Mouse (Mus musculus) Patski (cell line): ENCODE measurements around the gene Cct3. TPM values are rescaled to one million over a fixed set of nuclear protein-coding genes. Genes with fewer than 3 reads are reported as not detected.
"Not testable (repeated sequence)": the region's sequence is repeated elsewhere in the genome, so short reads cannot be mapped to it uniquely, and the experiment has no call there.

Experiments
- ATAC-seq: fragments of 100-300 bp; one replicate; pipeline ENCODE4 v1.8.0; 2021
- CTCF ChIA-PET: fragments of 350-600 bp; sonication (Branson Sonifier 250); formaldehyde crosslinking; loops from one replicate; lab custom pipeline; 2022; ENCODE audit warnings: inconsistent platforms; lab: Charles Lee
- POLR2A ChIA-PET: fragments of 350-600 bp; sonication (Branson Sonifier 250); formaldehyde crosslinking; loops from one replicate; lab custom pipeline; 2022; ENCODE audit warnings: antibody characterized with exemption, inconsistent platforms; lab: Charles Lee
- DNase-seq: peaks from one replicate; pipeline ENCODE4 v3.0.0-alpha.2; 2011; ENCODE audit warnings: low read depth, low spot score
- H3K27me3 ChIP-seq: fragments of 371-371 bp; one replicate; pipeline ENCODE4 v1.5.1; 2021
- CTCF ChIP-seq: fragments of 100-300 bp; IDR thresholded peaks from one replicate; pipeline ENCODE4 v1.5.1; 2021
- in situ Hi-C: fragments of 300-500 bp; cut with MboI; formaldehyde crosslinking; loops from 3 replicates; pipeline ENCODE4 v1.11.1; 2018; ENCODE audit warnings: low pct_unique_long_range_greater_than_20kb, mixed read lengths
- polyA plus RNA-seq: library from polyadenylated mRNA; unstranded; gene quantifications from one replicate; pipeline ENCODE4 v1.2.3, GENCODE M21; 2021

The Cct3 gene
- polyA plus RNA-seq, 1 experiment from 2014 or later, result 573 TPM

- TF ChIP-seq CTCF, result no peak
- DNase-seq, result no peak
- ChIA-PET POLR2A (interaction anchor here (1.0 kb wide), 1 partner anchor 22 kb away, joined by 3 read pairs; no protein-coding TSS in a partner anchor), CTCF (interaction anchor here (1.2 to 2.3 kb wide), 4 partner anchors 19 to 35 kb away, joined by 3 to 4 read pairs (median 4); partner anchors contain the start of genes Cct3 and Tsacc)
- no peak for ATAC-seq
- H3K27me3 ChIP-seq, result peaks cover 8% of the 10 kb centered on the region
- in situ Hi-C loops, result no loop called here
Observed at GRCm38 (mm10) chr3:88271859-88272258, 25.1 kb upstream of the Cct3 start.

GRCm38 (mm10) chr3:88274002-88274401 lies 22.9 kb upstream of the Cct3 start:
- peak; percentile 61 for TF ChIP-seq CTCF
- POLR2A ChIA-PET, result interaction anchor here (0.6 kb wide), 1 partner anchor 32 kb away, joined by 3 read pairs; no protein-coding TSS in a partner anchor
- CTCF ChIA-PET, result no interaction called here
- ATAC-seq (no peak), DNase-seq (no peak)
- in situ Hi-C loops, result no loop called here
- peaks cover 8% of the 10 kb centered on the region for H3K27me3 ChIP-seq

GRCm38 (mm10) chr3:88276121-88276520 lies 20.8 kb upstream of the Cct3 start:
- no peak for ATAC-seq
- H3K27me3 ChIP-seq, result peaks cover 2% of the 10 kb centered on the region
- TF ChIP-seq CTCF, result no peak
- ChIA-PET POLR2A (no interaction called here), CTCF (interaction anchor here (0.7 to 2.0 kb wide), 5 partner anchors 10 to 39 kb away, joined by 3 to 8 read pairs (median 4); no protein-coding TSS in a partner anchor)
- no peak for DNase-seq
- in situ Hi-C loops, result no loop called here

GRCm38 (mm10) chr3:88276529-88277143 lies 20.3 kb upstream of the Cct3 start:
- in situ Hi-C loops, result no loop called here
- ATAC-seq, result peak; percentile 65
- no peaks in the 10 kb centered on the region for H3K27me3 ChIP-seq
- DNase-seq, result no peak
- POLR2A ChIA-PET, result interaction anchor here (0.6 kb wide), 1 partner anchor 137 kb away, joined by 3 read pairs; no protein-coding TSS in a partner anchor
- peak; percentile 90 for TF ChIP-seq CTCF
- CTCF ChIA-PET, result interaction anchor here (0.6 to 2.0 kb wide), 5 partner anchors 11 to 40 kb away, joined by 3 to 8 read pairs (median 4); no protein-coding TSS in a partner anchor

GRCm38 (mm10) chr3:88280035-88280434 lies 16.9 kb upstream of the Cct3 start:
- ATAC-seq (no peak), DNase-seq (no peak)
- no peaks in the 10 kb centered on the region for H3K27me3 ChIP-seq
- no peak for TF ChIP-seq CTCF
- in situ Hi-C loops, result no loop called here
- ChIA-PET POLR2A (no interaction called here), CTCF (no interaction called here)

GRCm38 (mm10) chr3:88281141-88281916 lies 15.6 kb upstream of the Cct3 start:
- H3K27me3 ChIP-seq, in situ Hi-C loops, DNase-seq, POLR2A ChIA-PET, ATAC-seq: not testable (repeated sequence)
- CTCF ChIA-PET, result interaction anchor here (1.0 kb wide), 1 partner anchor 47 kb away, joined by 3 read pairs; no protein-coding TSS in a partner anchor

- POLR2A ChIA-PET, H3K27me3 ChIP-seq, DNase-seq, ATAC-seq, in situ Hi-C loops: not testable (repeated sequence)
- CTCF ChIA-PET, result interaction anchor here (1.4 kb wide), 1 partner anchor 39 kb away, joined by 4 read pairs; no protein-coding TSS in a partner anchor
Observed at GRCm38 (mm10) chr3:88284815-88285564, 11.9 kb upstream of the Cct3 start.

- POLR2A ChIA-PET, result interaction anchor here (0.6 kb wide), 1 partner anchor 126 kb away, joined by 3 read pairs; no protein-coding TSS in a partner anchor
- CTCF ChIA-PET, result interaction anchor here (1.4 kb wide), 1 partner anchor 39 kb away, joined by 4 read pairs; no protein-coding TSS in a partner anchor
- ATAC-seq, DNase-seq, in situ Hi-C loops, H3K27me3 ChIP-seq: not testable (repeated sequence)
Observed at GRCm38 (mm10) chr3:88285565-88285895, 11.4 kb upstream of the Cct3 start.

- ATAC-seq, result no peak
- CTCF ChIA-PET, result interaction anchor here (1.1 kb wide), 1 partner anchor 41 kb away, joined by 4 read pairs; no protein-coding TSS in a partner anchor
- in situ Hi-C loops, result no loop called here
- DNase-seq, result no peak
- H3K27me3 ChIP-seq, result no peaks in the 10 kb centered on the region
- TF ChIP-seq CTCF, result no peak
- POLR2A ChIA-PET, result interaction anchor here (1.0 to 1.1 kb wide), 2 partner anchors 9 to 10 kb away, joined by 3 to 4 read pairs; partner anchors contain the start of genes Cct3 and Tsacc
Observed at GRCm38 (mm10) chr3:88287110-88287509, 9.8 kb upstream of the Cct3 start, which contains the start of gene Gm38392. Gene Gm38392 (minus strand): TSS chr3:88287210.

GRCm38 (mm10) chr3:88288133-88288713 lies 8.7 kb upstream of the Cct3 start:
- ATAC-seq, in situ Hi-C loops, H3K27me3 ChIP-seq, DNase-seq: not testable (repeated sequence)
- POLR2A ChIA-PET, result interaction anchor here (1.1 kb wide), 1 partner anchor 8 kb away, joined by 3 read pairs; the partner anchor contains the start of gene Tsacc
- CTCF ChIA-PET, result interaction anchor here (1.1 kb wide), 1 partner anchor 42 kb away, joined by 4 read pairs; no protein-coding TSS in a partner anchor
